Mouse (Mus musculus) embryonic facial prominence, embryonic 11.5 days (tissue): ENCODE data around the gene Pmvk. TPM values are rescaled to one million over a fixed set of nuclear protein-coding genes. Genes with fewer than 3 reads are reported as not detected.
A peak's percentile ranks its signal among the peaks of the same experiment; 100 is the strongest.

Experiments used
- ATAC-seq: fragments of 200-750 bp; cut with Nextera tagmentation; replicated peaks from 2 replicates; pipeline ENCODE4 v1.8.0; 2017; ENCODE audit warnings: low read depth; ENCODE audit not compliant: insufficient number of reproducible peaks, low FRiP score, low TSS enrichment
- DNase-seq: peaks from one replicate; pipeline ENCODE4 v3.0.0-alpha.2; 2015; ENCODE audit warnings: low spot score
- H3K27ac ChIP-seq: fragments of 300-500 bp; sonication (generic); replicated peaks from 2 replicates; pipeline ENCODE4 v1.5.1; 2014; ENCODE audit warnings: mild to moderate bottlenecking, low read depth, low read length, control low read depth
- H3K27me3 ChIP-seq: fragments of 300-500 bp; sonication (generic); 2 replicates; pipeline ENCODE4 v1.6.1; 2014; ENCODE audit warnings: mild to moderate bottlenecking, low read length, moderate library complexity, mixed read lengths; ENCODE audit not compliant: control insufficient read depth, insufficient read depth
- H3K36me3 ChIP-seq: fragments of 300-500 bp; sonication (generic); replicated peaks from 2 replicates; pipeline ENCODE4 v1.6.1; 2014; ENCODE audit warnings: low read depth, mild to moderate bottlenecking, low read length, moderate library complexity, mixed read lengths; ENCODE audit not compliant: control insufficient read depth, insufficient read depth
- H3K4me1 ChIP-seq: fragments of 300-500 bp; sonication (generic); 2 replicates; pipeline ENCODE4 v1.6.1; 2014; ENCODE audit warnings: low read length, mixed read lengths; ENCODE audit not compliant: control insufficient read depth, insufficient read depth
- H3K4me2 ChIP-seq: fragments of 300-500 bp; sonication (generic); 2 replicates; pipeline ENCODE4 v1.6.1; 2014; ENCODE audit warnings: low read depth, mild to moderate bottlenecking, control low read depth, low read length, moderate library complexity
- H3K4me3 ChIP-seq: fragments of 300-500 bp; sonication (generic); 2 replicates; pipeline ENCODE4 v1.5.1; 2014; ENCODE audit warnings: low read depth, low read length, control low read depth
- H3K9ac ChIP-seq: fragments of 300-500 bp; sonication (generic); replicated peaks from 2 replicates; pipeline ENCODE4 v1.6.1; 2014; ENCODE audit warnings: mild to moderate bottlenecking, control low read depth, low read length
- H3K9me3 ChIP-seq: fragments of 300-500 bp; sonication (generic); replicated peaks from 2 replicates; pipeline ENCODE4 v1.6.1; 2016; ENCODE audit warnings: mild to moderate bottlenecking, low read length, inconsistent platforms, mixed read lengths; ENCODE audit not compliant: control insufficient read depth
- WGBS: fragments of 180-500 bp; shearing (Covaris S2); extraction: QIAGEN DNeasy Blood & Tissue Kit; methylation state at CpG from one replicate; pipeline ENCODE4 v1.1.7; 2014; 5-methylcytosine and 5-hydroxymethylcytosine counted together
- polyA plus RNA-seq: library from polyadenylated mRNA; unstranded; fragments of >200 nt; fragmentation: Nextera tagmentation; extraction: Ambion mirVana; gene quantifications from 2 replicates; pipeline ENCODE4 v1.2.1, GENCODE M21; 2014

Pmvk gene
- polyA plus RNA-seq, 1 experiment from 2014 or later = 57.3 TPM

DNA sequence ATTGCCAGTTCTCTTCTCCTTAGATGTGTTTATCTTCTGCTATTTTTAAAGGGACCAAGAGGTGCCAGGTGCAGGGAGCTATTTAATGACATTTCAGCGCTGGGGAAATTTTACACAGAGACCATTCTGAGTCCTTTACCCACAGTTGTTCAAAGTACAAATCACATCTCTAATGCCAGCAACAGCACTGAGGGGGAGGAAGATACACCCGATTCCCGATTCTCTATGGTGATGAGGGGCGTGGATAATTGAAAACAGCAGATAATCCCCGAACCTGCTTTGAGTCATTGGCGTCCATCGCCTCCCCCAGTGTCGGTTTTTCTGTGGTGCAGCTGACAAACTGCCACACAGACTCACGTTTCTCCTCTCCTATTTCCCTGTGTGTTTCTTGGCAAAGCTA is 53.7 kb downstream of the Pmvk start:
- Histone ChIP-seq H3K36me3 (no peaks in the 10 kb centered on the region), H3K4me1 (no peaks in the 10 kb centered on the region), H3K27me3 (peaks cover 3% of the 10 kb centered on the region; the same call in 1 of the 2 replicates), H3K4me3 (no peak overlapping the region), H3K27ac (no peak overlapping the region), H3K9ac (no peak overlapping the region), H3K9me3 (no peaks in the 10 kb centered on the region), H3K4me2 (no peak overlapping the region)
- no peak for ATAC-seq
- DNase-seq = no peak
- 18% methylated on average over 9 of the region's 9 CpGs for WGBS

DNA sequence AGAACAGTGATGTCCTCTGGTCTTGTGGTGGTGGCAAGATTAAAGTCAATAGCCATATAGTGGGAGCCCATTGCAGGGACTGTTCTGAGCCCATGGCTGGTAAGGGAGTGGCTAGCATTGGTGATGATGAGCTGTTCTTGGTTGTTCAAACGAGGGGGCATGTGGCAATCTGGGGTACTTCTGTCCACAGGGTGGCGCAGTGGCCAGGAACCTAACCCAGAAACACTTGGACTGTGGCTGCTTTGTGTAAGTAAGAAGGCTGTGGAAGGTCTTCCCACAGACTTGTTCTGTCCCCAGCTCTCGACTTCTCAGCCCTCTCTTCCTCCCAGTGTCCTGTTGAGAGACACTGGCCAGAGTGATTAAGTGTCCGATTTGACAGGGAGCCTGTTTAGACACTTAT is 56.6 kb downstream of the Pmvk start:
- Histone ChIP-seq H3K36me3 (no peaks in the 10 kb centered on the region), H3K4me3 (no peak overlapping the region), H3K27ac (no peak overlapping the region), H3K9me3 (no peaks in the 10 kb centered on the region), H3K4me2 (no peak overlapping the region), H3K4me1 (no peaks in the 10 kb centered on the region), H3K9ac (no peak overlapping the region), H3K27me3 (peaks cover 3% of the 10 kb centered on the region; the same call in 1 of the 2 replicates)
- DNase-seq (peak; percentile 66), ATAC-seq (peak; percentile 45)
- 18% methylated on average over 4 of the region's 4 CpGs for WGBS

DNA sequence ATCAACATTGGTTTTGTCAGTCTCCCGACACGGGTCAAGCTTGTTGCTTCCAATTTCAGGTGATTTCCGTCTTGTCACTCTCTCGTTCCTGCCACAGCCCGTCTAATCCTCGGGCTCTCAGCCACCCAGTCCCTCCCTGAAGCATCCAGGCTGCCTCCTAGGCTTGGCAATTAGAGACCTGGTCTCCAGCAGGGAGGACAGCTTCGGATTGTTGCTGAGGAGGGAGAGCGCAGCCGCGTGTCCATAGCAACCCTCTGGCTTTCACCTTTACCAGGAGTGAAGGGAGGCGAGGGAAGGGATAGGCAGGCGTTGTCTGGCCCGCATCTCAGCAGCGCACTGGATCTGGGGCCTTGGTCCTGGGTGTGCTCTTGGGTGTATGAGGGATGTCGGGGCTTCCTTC is 57.1 kb downstream of the Pmvk start:
- H3K36me3 ChIP-seq = no peaks in the 10 kb centered on the region
- peaks cover 1% of the 10 kb centered on the region; the same call in 1 of the 2 replicates for H3K9me3 ChIP-seq
- no peak for DNase-seq
- peaks cover 3% of the 10 kb centered on the region; the same call in 1 of the 2 replicates for H3K27me3 ChIP-seq
- H3K27ac ChIP-seq = no peak overlapping the region
- WGBS = 13% methylated on average over 15 of the region's 15 CpGs
- no peak for ATAC-seq
- no peak overlapping the region for H3K4me3 ChIP-seq
- no peak overlapping the region for H3K4me2 ChIP-seq
- peak overlapping the region; percentile 4; the same call in 1 of the 2 replicates for H3K9ac ChIP-seq
- no peaks in the 10 kb centered on the region for H3K4me1 ChIP-seq

DNA sequence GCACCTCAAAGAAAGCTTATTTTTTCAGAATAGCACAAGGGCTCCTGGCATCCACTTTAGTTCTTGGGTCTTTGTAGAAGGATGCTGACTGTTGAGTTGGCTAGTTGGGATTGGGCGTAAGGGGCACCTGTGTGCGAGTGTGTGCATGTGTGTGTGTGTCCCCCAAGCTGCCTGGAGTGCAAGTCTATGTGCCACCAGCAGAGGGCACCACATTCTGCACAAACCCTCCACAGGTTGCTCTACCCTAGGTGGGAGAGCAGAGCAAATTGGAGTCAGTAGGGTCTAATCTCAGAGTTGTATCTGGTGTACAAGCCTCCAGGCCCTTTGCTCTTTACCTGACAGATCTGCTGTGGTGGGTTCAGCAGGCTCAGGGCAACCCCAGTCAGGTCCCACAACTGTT is 57.9 kb downstream of the Pmvk start:
- Histone ChIP-seq H3K4me1 (no peaks in the 10 kb centered on the region), H3K36me3 (no peaks in the 10 kb centered on the region), H3K9me3 (peaks cover 4% of the 10 kb centered on the region; the same call in 1 of the 2 replicates), H3K9ac (no peak overlapping the region), H3K4me3 (no peak overlapping the region), H3K27me3 (peaks cover 3% of the 10 kb centered on the region; the same call in 1 of the 2 replicates), H3K27ac (no peak overlapping the region), H3K4me2 (no peak overlapping the region)
- DNase-seq (no peak), ATAC-seq (no peak)
- 88% methylated on average over 2 of the region's 2 CpGs for WGBS

DNA sequence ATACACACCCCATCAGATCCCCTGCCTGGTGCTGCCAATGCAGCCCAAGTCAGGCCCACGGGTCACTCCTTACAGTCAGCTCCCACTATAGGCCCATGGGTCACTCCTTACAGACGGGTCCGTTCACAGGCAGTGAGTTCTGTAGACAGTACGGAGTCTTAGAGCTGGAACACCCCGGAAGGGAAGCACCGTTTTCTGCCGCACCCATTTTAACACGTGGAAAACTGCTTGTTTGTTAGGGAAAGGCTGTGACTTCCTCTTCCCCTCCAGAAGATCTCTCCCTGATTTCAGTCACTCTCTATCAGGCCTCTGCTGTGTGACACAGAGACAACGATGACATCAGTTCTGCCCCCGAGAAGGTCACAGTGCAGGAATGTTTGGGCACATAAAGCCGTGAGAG is 61.1 kb downstream of the Pmvk start:
- Histone ChIP-seq H3K36me3 (no peaks in the 10 kb centered on the region), H3K4me1 (no peaks in the 10 kb centered on the region), H3K4me3 (no peak overlapping the region), H3K4me2 (no peak overlapping the region), H3K9ac (no peak overlapping the region), H3K27me3 (peaks cover 4% of the 10 kb centered on the region; the same call in 1 of the 2 replicates), H3K9me3 (peaks cover 4% of the 10 kb centered on the region; the same call in 1 of the 2 replicates), H3K27ac (no peak overlapping the region)
- WGBS = 74% methylated on average over 11 of the region's 11 CpGs
- DNase-seq (no peak), ATAC-seq (no peak)

DNA sequence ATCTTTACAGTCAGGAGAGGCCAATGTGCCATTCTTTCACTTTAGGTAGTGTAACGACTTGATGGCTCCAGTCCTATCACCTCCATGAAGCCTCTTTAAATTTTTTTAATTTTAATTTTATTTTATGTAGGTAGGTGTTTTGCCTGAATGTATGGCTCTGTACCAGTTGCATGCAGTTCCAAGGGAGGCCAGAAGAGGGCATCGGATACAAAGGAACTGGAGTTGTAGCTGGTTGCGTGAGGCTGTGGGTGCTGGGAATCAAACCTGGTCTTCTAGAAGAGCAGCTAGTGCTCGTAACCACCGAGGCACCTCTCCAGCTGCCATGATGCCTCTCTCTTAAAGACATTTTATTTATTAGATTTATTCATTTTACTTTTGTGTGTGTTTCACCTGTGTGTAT is 62.0 kb downstream of the Pmvk start:
- no peak for DNase-seq
- H3K36me3 ChIP-seq = no peaks in the 10 kb centered on the region
- peaks cover 4% of the 10 kb centered on the region; the same call in 1 of the 2 replicates for H3K9me3 ChIP-seq
- no peak overlapping the region for H3K4me3 ChIP-seq
- no peak overlapping the region for H3K4me2 ChIP-seq
- H3K27ac ChIP-seq = no peak overlapping the region
- H3K27me3 ChIP-seq = peaks cover 11% of the 10 kb centered on the region
- WGBS = 86% methylated on average over 5 of the region's 5 CpGs
- H3K4me1 ChIP-seq = no peaks in the 10 kb centered on the region
- H3K9ac ChIP-seq = no peak overlapping the region
- ATAC-seq = no peak

Other genes with a start within 250 kb of the Pmvk start
- 24.4 and 26.0 TPM in 2 replicates for gene Thbs3, start 239.4 kb upstream of the Pmvk start, polyA plus RNA-seq
- 208 and 225 TPM in 2 replicates for gene Mtx1, start 227.5 kb upstream of the Pmvk start, polyA plus RNA-seq
- gene Muc1, start 225.5 kb upstream of the Pmvk start, polyA plus RNA-seq = 0.90 and 1.3 TPM in 2 replicates
- 287 and 288 TPM in 2 replicates for gene Krtcap2, start 208.6 kb upstream of the Pmvk start, polyA plus RNA-seq
- 3.0 and 4.5 TPM in 2 replicates for gene Trim46, start 208.2 kb upstream of the Pmvk start, polyA plus RNA-seq
- 82.4 and 87.9 TPM in 2 replicates for gene Dpm3, start 195.2 kb upstream of the Pmvk start, polyA plus RNA-seq
- gene Slc50a1, start 184.0 kb upstream of the Pmvk start, polyA plus RNA-seq = 39.8 and 45.7 TPM in 2 replicates
- 26.9 and 30.2 TPM in 2 replicates for gene Efna1, start 173.4 kb upstream of the Pmvk start, polyA plus RNA-seq
- 6.6 and 8.3 TPM in 2 replicates for gene Efna3, start 131.6 kb upstream of the Pmvk start, polyA plus RNA-seq
- gene Efna4, start 116.5 kb upstream of the Pmvk start, polyA plus RNA-seq = 39.1 and 39.5 TPM in 2 replicates
- 17.8 and 17.9 TPM in 2 replicates for gene Adam15, start 104.5 kb upstream of the Pmvk start, polyA plus RNA-seq
- 0.32 TPM in 1 of 2 replicates, not detected in the other for gene Dcst2, start 92.6 kb upstream of the Pmvk start, polyA plus RNA-seq
- gene Dcst1, start 89.3 kb upstream of the Pmvk start, polyA plus RNA-seq = 0.21 TPM in 1 of 2 replicates, not detected in the other
- gene Zbtb7b, start 59.8 kb upstream of the Pmvk start, polyA plus RNA-seq = 0.49 and 1.1 TPM in 2 replicates
- 0.80 TPM in 1 of 2 replicates, not detected in the other for gene Lenep, start 51.7 kb upstream of the Pmvk start, polyA plus RNA-seq
- gene Flad1, start 42.7 kb upstream of the Pmvk start, polyA plus RNA-seq = 23.8 and 24.4 TPM in 2 replicates
- 648 and 668 TPM in 2 replicates for gene Cks1b, start 36.2 kb upstream of the Pmvk start, polyA plus RNA-seq
- gene Shc1, start 36.1 kb upstream of the Pmvk start, polyA plus RNA-seq = 43.6 and 53.0 TPM in 2 replicates
- 55.8 and 56.5 TPM in 2 replicates for gene Pygo2, start 24.3 kb upstream of the Pmvk start, polyA plus RNA-seq
- 9.1 and 10.8 TPM in 2 replicates for gene Pbxip1, start 17.8 kb upstream of the Pmvk start, polyA plus RNA-seq
- gene Kcnn3, start 65.6 kb downstream of the Pmvk start, polyA plus RNA-seq = 0.91 and 1.1 TPM in 2 replicates